Mouse (Mus musculus): ENCODE data around the gene Map3k7.

- TF ChIP-seq CTCF (IDR thresholded peaks at IDR 0.05; ENCODE audit: low read depth) (no peak), EP300 (IDR thresholded peaks at IDR 0.05; ENCODE audit: low read depth) (no peak)
These were observed 7.5 kb downstream of the Map3k7 start for GRCm38 (mm10) chr4:31971437-31971836.

Measured in liver, embryonic 14.5 days (tissue).